Mouse (Mus musculus) thymus, adult 2 months (tissue): ENCODE results near the gene Pkp4. TPM values are rescaled to one million over a fixed set of nuclear protein-coding genes. Genes with fewer than 3 reads are reported as not detected.
"Not testable (repeated sequence)": the region's sequence is repeated elsewhere in the genome, so short reads cannot be mapped to it uniquely, and the experiment has no call there.

ENCODE experiments used
- DNase-seq: peaks from one replicate; pipeline ENCODE4 v3.0.0; 2021
- H3K27ac ChIP-seq: fragments of 200-500 bp; 2 replicates; pipeline ENCODE4 v1.5.1; 2012; ENCODE audit warnings: low read length, control low read depth; ENCODE audit not compliant: control insufficient read depth, insufficient read depth
- H3K27me3 ChIP-seq: fragments of 200-500 bp; 2 replicates; pipeline ENCODE4 v1.6.1; 2012; ENCODE audit warnings: mild to moderate bottlenecking, low read length, moderate library complexity, mixed read lengths; ENCODE audit not compliant: control insufficient read depth, insufficient read depth
- H3K36me3 ChIP-seq: fragments of 200-500 bp; 2 replicates; pipeline ENCODE4 v1.6.1; 2012; ENCODE audit warnings: mild to moderate bottlenecking, low read length, moderate library complexity; ENCODE audit not compliant: control insufficient read depth, insufficient read depth
- H3K4me1 ChIP-seq: fragments of 200-500 bp; replicated peaks from 2 replicates; pipeline ENCODE4 v1.6.1; 2012; ENCODE audit warnings: low read length; ENCODE audit not compliant: control insufficient read depth, insufficient read depth
- H3K4me3 ChIP-seq: fragments of 200-500 bp; 2 replicates; pipeline ENCODE4 v1.5.1; 2012; ENCODE audit warnings: mild to moderate bottlenecking, low read length, control low read depth, moderate library complexity; ENCODE audit not compliant: control insufficient read depth, insufficient read depth
- CTCF ChIP-seq: fragments of 200-500 bp; IDR thresholded peaks from 2 replicates; pipeline ENCODE4 v1.5.1; 2012; ENCODE audit warnings: mild to moderate bottlenecking, control low read depth, low read length, moderate library complexity, borderline replicate concordance; ENCODE audit not compliant: control insufficient read depth, poor library complexity, insufficient read depth; ENCODE audit errors: extremely low read depth
- POLR2A ChIP-seq: fragments of 200-500 bp; IDR thresholded peaks from 2 replicates; pipeline ENCODE4 v1.6.1; 2012; ENCODE audit warnings: mild to moderate bottlenecking, low read length, control low read depth, moderate library complexity; ENCODE audit not compliant: control insufficient read depth, poor library complexity, insufficient read depth; ENCODE audit errors: extremely low read depth
- WGBS: fragments of 180-500 bp; shearing (Covaris S2); methylation state at CpG from one replicate; pipeline ENCODE4 v1.1.7; 2018; 5-methylcytosine and 5-hydroxymethylcytosine counted together
- polyA plus RNA-seq: library from polyadenylated mRNA; depleted of rRNA; stranded (reverse); fragments of >200 nt; gene quantifications from 2 replicates; pipeline ENCODE4 v1.2.3, GENCODE M21; 2012

Pkp4 gene
- polyA plus RNA-seq, 1 experiment: 40.8 TPM

DNA sequence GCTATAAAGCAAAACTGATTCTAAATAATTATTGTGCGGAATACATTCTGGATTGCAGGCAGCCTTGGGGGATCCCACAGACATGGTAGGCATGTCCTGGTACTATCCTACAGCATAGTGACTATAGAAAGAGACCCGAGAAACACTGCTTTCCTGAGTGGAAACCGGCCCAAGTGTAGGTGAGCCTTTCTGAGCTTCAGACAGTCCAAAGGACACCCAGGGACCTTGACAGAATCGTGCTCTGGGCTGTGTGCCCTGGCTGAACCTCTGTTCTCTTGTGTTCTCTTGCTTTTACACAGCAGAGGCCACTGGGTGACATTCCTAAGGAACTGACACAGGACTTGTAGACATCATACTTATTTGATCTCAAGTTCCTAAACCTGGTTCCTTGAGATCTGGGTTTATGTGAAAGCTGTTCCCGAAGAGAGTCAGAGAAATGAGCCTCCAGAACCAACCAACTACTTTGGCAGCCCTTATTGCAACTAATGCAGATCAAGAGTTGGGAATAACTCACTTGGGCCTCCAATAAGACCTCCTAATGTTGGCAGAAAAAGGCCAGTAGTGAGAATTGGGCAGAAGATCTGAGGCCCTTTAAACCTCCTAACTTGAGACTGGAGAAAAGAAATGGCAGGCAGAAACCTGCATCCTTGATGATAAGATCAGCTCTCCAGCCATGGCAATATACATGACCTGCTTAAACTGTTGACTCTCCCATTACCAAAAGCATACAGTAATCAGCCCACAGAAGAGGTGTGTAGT, 195.1 kb downstream of the Pkp4 start:
- Histone ChIP-seq H3K27me3 (no peaks in the 10 kb centered on the region), H3K36me3 (no peaks in the 10 kb centered on the region), H3K4me1 (peaks cover 9% of the 10 kb centered on the region), H3K4me3 (no peak overlapping the region), H3K27ac (no peak overlapping the region)
- WGBS: 98% methylated on average over 5 of the region's 5 CpGs
- TF ChIP-seq CTCF (no peak), POLR2A (no peak)
- DNase-seq: no peak

DNA sequence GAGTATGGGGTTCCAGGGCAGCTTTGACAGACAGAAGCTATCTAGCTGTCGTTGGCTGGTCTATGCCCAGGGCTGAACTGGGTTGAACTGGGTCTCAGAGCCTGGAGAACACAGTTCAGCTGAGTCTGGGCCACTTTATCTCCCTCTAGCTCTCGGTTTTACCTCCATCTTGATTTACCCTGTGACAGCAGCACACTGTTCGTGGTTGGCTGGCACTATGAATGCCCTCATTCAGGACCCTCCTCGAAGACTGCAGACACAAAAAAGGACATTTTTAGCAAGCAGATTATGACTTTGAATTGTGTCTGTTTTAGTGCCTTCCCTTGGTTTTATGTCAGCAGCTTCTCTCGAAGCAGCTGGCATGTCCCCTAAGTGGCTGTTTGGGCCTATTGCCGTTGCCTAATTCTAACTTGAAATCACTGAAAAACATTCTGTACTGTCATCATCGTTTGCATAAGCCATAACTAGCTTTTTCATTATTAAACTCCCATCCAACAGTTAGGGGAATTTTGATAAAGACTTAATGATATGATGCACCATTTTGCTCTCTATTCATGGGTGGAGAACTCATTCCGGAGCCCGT, 199.2 kb downstream of the Pkp4 start:
- WGBS: 91% methylated on average over 9 of the region's 9 CpGs
- TF ChIP-seq POLR2A (no peak), CTCF (no peak)
- Histone ChIP-seq H3K4me3 (no peak overlapping the region), H3K4me1 (0 out of 2 replicates have a peak, but pooled peaks cover under 1% of the 10 kb centered on the region), H3K27me3 (no peaks in the 10 kb centered on the region), H3K36me3 (no peaks in the 10 kb centered on the region), H3K27ac (no peak overlapping the region)
- no peak for DNase-seq

DNA sequence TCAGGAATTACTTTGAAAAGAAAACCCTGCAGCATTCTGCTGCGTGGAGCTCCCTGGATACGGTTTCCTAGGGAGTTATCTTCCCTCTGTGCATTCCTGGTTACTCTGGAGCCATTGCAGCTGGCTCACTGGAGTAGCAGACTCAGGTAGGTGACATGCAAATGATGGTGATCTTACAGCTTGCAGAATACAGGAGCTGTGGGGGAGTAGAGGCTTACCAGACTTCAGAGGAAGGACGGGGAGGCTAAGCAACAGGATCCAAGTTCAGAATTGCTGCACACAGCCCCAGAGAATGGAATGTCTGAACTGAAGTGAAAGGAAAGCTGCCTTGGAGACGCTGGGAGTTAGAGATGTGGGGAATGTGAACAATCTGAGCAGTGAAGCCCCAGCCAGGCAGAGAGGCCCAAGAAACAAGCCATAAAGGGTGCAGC, 200.7 kb downstream of the Pkp4 start:
- H3K27ac ChIP-seq: no peak overlapping the region
- no peaks in the 10 kb centered on the region for H3K27me3 ChIP-seq
- no peak for DNase-seq
- H3K4me3 ChIP-seq: no peak overlapping the region
- 92% methylated on average over 4 of the region's 4 CpGs for WGBS
- H3K36me3 ChIP-seq: no peaks in the 10 kb centered on the region
- TF ChIP-seq POLR2A (no peak), CTCF (no peak)
- H3K4me1 ChIP-seq: peaks cover 2% of the 10 kb centered on the region; the same call in 1 of the 2 replicates

DNA sequence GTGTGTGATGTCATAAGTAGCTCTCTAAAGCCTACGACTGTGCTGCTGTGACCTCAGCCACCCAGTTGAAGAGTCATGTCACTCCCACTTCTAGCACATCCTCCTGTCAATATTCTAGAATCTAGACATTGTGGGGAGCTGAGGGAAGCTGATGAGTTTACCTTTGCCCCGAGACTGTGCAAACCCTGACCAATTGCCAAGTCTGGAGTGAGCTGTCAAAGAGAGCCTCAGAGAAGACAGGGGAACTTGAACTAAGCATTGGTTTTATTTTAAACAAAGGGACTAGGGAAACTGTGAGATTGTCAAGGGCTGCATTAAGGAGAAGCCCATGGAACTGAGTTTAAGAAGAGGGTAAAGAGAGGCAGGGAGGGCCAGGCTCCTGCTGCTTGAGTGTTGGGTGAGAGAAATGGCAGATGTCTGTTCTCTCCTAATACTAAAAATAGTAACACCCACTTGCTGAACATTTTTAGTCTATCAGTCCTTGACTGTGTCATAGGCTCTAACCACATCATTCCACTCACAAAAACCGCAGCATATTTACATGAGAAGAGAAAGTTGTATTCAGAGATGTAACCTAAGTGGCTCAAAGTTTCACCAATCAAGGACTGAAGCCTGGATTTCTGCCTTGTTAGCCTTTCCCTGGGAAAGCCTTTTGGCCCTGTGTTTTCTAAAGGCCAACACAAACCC, 203.6 kb downstream of the Pkp4 start:
- 68% methylated on average over 3 of the region's 3 CpGs for WGBS
- no peak overlapping the region for H3K4me3 ChIP-seq
- H3K27ac ChIP-seq: no peak overlapping the region
- no peaks in the 10 kb centered on the region for H3K27me3 ChIP-seq
- peaks cover 2% of the 10 kb centered on the region; the same call in 1 of the 2 replicates for H3K4me1 ChIP-seq
- DNase-seq: no peak
- TF ChIP-seq POLR2A: no peak
- no peak for TF ChIP-seq CTCF
- H3K36me3 ChIP-seq: no peaks in the 10 kb centered on the region

DNA sequence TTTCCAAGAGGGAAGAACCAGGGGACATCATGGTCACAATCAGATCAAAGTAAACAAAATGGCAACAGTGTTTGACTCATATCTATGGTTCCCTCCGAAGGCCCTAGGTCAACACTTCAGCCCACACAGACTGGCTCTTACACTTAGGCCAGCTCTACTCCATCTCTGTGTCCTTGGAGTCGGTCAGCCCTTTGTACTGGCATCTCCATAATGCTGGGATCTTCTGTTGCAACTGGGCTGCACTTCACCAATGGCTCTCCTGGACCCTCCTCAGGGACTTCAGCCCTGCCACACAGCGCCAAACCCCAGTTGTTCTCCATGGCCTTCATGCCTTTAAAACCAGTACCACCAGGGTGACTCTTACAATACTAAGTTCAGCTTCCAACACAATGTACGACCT, 206.5 kb downstream of the Pkp4 start:
- H3K4me1 ChIP-seq: peaks cover 2% of the 10 kb centered on the region; the same call in 1 of the 2 replicates
- no peak overlapping the region for H3K4me3 ChIP-seq
- TF ChIP-seq POLR2A (no peak), CTCF (no peak)
- H3K36me3 ChIP-seq: no peaks in the 10 kb centered on the region
- no peaks in the 10 kb centered on the region for H3K27me3 ChIP-seq
- H3K27ac ChIP-seq: no peak overlapping the region
- WGBS: 95% methylated on average over 4 of the region's 4 CpGs
- DNase-seq: no peak

DNA sequence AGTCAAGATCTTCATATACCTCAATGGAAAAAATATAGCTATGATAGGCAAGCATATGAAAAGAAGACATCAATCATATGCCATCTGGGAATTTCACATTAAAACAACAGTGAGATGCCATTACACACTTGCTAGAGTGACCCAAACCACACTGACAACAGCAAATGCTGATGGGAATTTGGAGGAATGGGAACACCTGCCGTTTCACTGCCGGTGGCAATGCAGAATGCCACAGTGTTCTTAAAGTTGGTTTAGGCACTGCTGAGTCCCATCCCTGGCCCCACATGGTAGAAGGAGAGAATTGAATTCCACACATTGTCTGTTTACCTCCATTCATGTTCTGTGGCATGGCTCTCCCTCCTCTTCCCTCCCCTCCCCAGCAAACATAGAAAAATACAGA, 212.5 kb downstream of the Pkp4 start:
- no peak for TF ChIP-seq CTCF
- no peak for TF ChIP-seq POLR2A
- no peaks in the 10 kb centered on the region for H3K27me3 ChIP-seq
- H3K36me3 ChIP-seq: no peaks in the 10 kb centered on the region
- H3K4me3 ChIP-seq: no peak overlapping the region
- H3K4me1 ChIP-seq: no peaks in the 10 kb centered on the region
- DNase-seq: no peak
- WGBS: 95% methylated on average over 2 of the region's 2 CpGs
- H3K27ac ChIP-seq: no peak overlapping the region

DNA sequence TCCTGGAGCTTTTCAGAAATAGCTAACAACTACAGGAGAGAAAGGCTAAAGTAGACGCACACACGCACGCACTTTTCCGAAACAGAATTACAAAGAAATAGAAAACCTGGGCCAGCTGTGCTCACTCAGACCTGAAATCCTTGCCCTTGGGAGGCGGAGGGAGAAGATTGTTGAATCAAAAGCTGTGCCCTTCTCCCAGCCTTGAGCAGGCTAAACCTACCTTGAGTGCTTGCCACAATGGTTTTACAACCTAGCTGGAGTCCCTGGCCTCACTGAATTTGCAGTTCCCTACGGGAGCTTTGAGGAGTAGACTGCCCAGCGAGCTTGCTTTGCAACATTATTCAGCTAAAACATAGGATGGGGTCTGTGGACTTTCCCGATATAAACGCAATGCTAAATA, 217.4 kb downstream of the Pkp4 start:
- Histone ChIP-seq H3K27ac (no peak overlapping the region), H3K4me1 (no peaks in the 10 kb centered on the region), H3K4me3 (no peak overlapping the region), H3K27me3 (no peaks in the 10 kb centered on the region), H3K36me3 (no peaks in the 10 kb centered on the region)
- WGBS: 95% methylated on average over 9 of the region's 9 CpGs
- TF ChIP-seq POLR2A (no peak), CTCF (no peak)
- no peak for DNase-seq

DNA sequence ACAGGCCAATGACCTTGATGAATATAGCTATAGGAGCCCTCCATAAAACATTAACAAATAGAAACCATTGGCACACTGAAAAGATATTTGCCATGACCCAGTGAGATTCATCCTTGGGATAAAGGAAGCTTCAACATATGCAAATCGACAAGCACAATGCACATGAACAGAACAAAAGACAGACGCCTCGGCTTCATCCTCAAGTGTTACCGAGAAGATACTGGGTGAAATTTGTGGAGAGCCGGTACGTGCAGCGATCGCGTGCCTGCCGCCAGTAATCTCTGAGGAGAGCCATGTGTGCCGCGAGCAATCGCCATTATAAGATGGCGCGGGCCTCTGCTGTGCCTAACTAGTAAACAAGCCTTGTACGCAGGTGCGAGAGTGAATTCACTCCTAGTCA, 218.2 kb downstream of the Pkp4 start:
- not testable (repeated sequence) for DNase-seq, H3K4me3 ChIP-seq, H3K27me3 ChIP-seq, H3K4me1 ChIP-seq, H3K36me3 ChIP-seq, H3K27ac ChIP-seq
- 97% methylated on average over 17 of the region's 17 CpGs for whole genome bisulfite sequencing
